Mouse (Mus musculus) monocyte, adult 59 days (primary cell): Measurements from ENCODE around the gene Adgrf2. TPM values are rescaled to one million over a fixed set of nuclear protein-coding genes. Genes with fewer than 3 reads are reported as not detected.

Experiments
- total RNA-seq, 2 experiments: library from RNA; stranded (reverse); gene quantifications; one replicate each; pipeline ENCODE4 v1.2.4; 2023

The Adgrf2 gene
- total RNA-seq: not detected

DNA sequence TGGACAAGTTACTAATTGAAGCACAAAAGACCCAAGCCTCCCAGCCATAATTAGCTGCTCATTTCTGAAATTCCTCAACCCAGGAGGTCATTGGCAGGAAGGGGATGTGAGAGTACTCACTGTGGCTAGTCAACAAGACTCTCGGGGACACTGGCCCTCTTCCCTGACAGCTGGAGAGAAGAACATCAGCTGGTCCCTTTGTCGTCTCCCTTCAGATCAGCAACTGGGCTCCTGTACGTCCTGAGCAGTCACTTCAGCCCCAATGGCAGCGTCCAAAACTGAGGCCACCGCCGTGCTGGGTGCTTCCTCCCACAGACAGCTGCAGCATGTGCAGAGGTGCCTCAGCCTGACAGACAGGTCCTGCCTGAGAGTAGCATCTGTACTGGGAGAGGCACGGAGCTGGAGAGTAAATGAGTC, at the start of gene Adgrf2:
TSS of gene Adgrf2 (minus strand) at position 379 of the 417 bp plus-strand sequence.

DNA sequence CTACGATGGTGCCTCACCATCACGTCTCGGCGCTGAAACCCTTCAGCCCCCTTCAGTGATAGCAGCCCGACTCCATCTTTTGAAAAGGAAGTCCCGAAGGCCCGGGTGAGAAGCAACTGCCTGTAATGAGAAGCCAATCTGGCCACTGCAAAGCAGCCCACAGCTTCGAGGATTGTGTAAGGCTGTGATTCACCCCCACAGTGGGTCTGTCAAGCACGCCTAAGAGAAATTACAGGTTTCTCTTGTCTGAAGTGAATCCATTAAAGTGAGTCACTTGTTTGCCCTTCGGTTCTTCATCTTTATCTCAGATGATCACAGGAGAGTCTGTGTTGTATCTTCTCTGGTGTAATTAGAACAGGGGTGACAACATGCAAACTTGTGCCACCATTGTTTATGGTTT, 49.8 kb downstream of the Adgrf2 start, which contains the start of gene Adgrf4:
TSS of gene Adgrf4 (minus strand) at position 149 of the 400 bp plus-strand sequence.

Other genes starting within 250 kb of the Adgrf2 start
- not detected for gene Opn5, start 130.8 kb downstream of the Adgrf2 start, total RNA-seq
- gene Adgrf4, start 49.9 kb downstream of the Adgrf2 start, total RNA-seq: not detected
- 100 to 1,000 TPM; 124 to 138 TPM for gene Cd2ap, start 134.5 kb upstream of the Adgrf2 start, total RNA-seq